Mouse (Mus musculus) spleen, postnatal 36 days (tissue): Measurements from ENCODE around the gene Hspbap1.

Experiments
- DNase-seq, 2 experiments: peaks; one replicate each; pipeline ENCODE4 v3.0.0; 2022; ENCODE audit warnings: low spot score in 2 of 2, mixed read lengths in 1 of 2

Gene Hspbap1

GRCm38 (mm10) chr16:35763590-35764296 is 6.4 kb upstream of the Hspbap1 start:
- DNase-seq, result peak; percentile 15 to 41

GRCm38 (mm10) chr16:35764941-35765340 is 5.2 kb upstream of the Hspbap1 start:
- DNase-seq, result no peak

- peak; percentile 45 to 53 for DNase-seq
These were observed 4.7 kb upstream of the Hspbap1 start for GRCm38 (mm10) chr16:35765449-35765848.

GRCm38 (mm10) chr16:35766366-35766765 is 3.8 kb upstream of the Hspbap1 start:
- DNase-seq, result no peak

GRCm38 (mm10) chr16:35768469-35768784 is 1.7 kb upstream of the Hspbap1 start:
- DNase-seq, result no peak

GRCm38 (mm10) chr16:35768785-35769642 is 1.2 kb upstream of the Hspbap1 start, which contains the start of gene Dirc2:
TSS of gene Dirc2 (minus strand) at chr16:35769356.
- peak; percentile 60 to 65 for DNase-seq

- DNase-seq, result no peak
These were observed 966 bp downstream of the Hspbap1 start for GRCm38 (mm10) chr16:35771141-35771540.

GRCm38 (mm10) chr16:35771606-35772005 is 1.4 kb downstream of the Hspbap1 start:
- DNase-seq, result no peak

GRCm38 (mm10) chr16:35772598-35772997 is 2.4 kb downstream of the Hspbap1 start:
- no peak for DNase-seq

GRCm38 (mm10) chr16:35775835-35776234 is 5.7 kb downstream of the Hspbap1 start:
- no peak for DNase-seq

- DNase-seq, result no peak
These were observed 6.6 kb downstream of the Hspbap1 start for GRCm38 (mm10) chr16:35776737-35777136.

- DNase-seq, result no peak
These were observed 7.6 kb downstream of the Hspbap1 start for GRCm38 (mm10) chr16:35777768-35778167.

- no peak for DNase-seq
These were observed 9.5 kb downstream of the Hspbap1 start for GRCm38 (mm10) chr16:35779681-35780080.

GRCm38 (mm10) chr16:35781096-35781495 is 10.9 kb downstream of the Hspbap1 start:
- DNase-seq, result no peak

- DNase-seq, result no peak
These were observed 11.5 kb downstream of the Hspbap1 start for GRCm38 (mm10) chr16:35781651-35782050.

GRCm38 (mm10) chr16:35782451-35783206 is 12.5 kb downstream of the Hspbap1 start:
- no peak for DNase-seq

GRCm38 (mm10) chr16:35783207-35783573 is 13.0 kb downstream of the Hspbap1 start:
- DNase-seq, result no peak

- no peak for DNase-seq
These were observed 14.1 kb downstream of the Hspbap1 start for GRCm38 (mm10) chr16:35784134-35784725.

- DNase-seq, result no peak
These were observed 17.0 kb downstream of the Hspbap1 start for GRCm38 (mm10) chr16:35787163-35787562.

- no peak for DNase-seq
These were observed 17.5 kb downstream of the Hspbap1 start for GRCm38 (mm10) chr16:35787568-35788189.

GRCm38 (mm10) chr16:35788330-35788729 is 18.2 kb downstream of the Hspbap1 start:
- DNase-seq, result no peak
